Mouse (Mus musculus): ENCODE results near the gene Fam19a1.

- no peak for TF ChIP-seq CTCF (IDR thresholded peaks at IDR 0.05)
- TF ChIP-seq POLR2A (IDR thresholded peaks at IDR 0.05; ENCODE audit: insufficient read depth, low read depth, low read length), result no peak
- TF ChIP-seq EP300 (IDR thresholded peaks at IDR 0.05; ENCODE audit: insufficient read depth, low read depth, low read length), result no peak
These were observed 305.9 kb downstream of the Fam19a1 start for GRCm38 (mm10) chr6:96418866-96419265.

Measured in heart, adult 2 months (tissue).